Mouse (Mus musculus) small intestine, adult 2 months (tissue): Measurements from ENCODE around the gene Grk3. TPM values are rescaled to one million over a fixed set of nuclear protein-coding genes. Genes with fewer than 3 reads are reported as not detected.

Experiments used
- H3K27ac ChIP-seq: fragments of 200-500 bp; 2 replicates; pipeline ENCODE4 v1.5.1; 2012; ENCODE audit warnings: low read depth, low read length, control low read depth, inconsistent platforms; ENCODE audit not compliant: insufficient read depth
- H3K27me3 ChIP-seq: fragments of 200-500 bp; 2 replicates; pipeline ENCODE4 v1.6.1; 2012; ENCODE audit warnings: mild to moderate bottlenecking, moderate library complexity, low read length, inconsistent platforms; ENCODE audit not compliant: control insufficient read depth, insufficient read depth
- H3K36me3 ChIP-seq: fragments of 200-500 bp; 2 replicates; pipeline ENCODE4 v1.6.1; 2012; ENCODE audit warnings: mild to moderate bottlenecking, low read length, control low read depth, inconsistent platforms; ENCODE audit not compliant: control insufficient read depth, insufficient read depth
- H3K4me1 ChIP-seq: fragments of 200-500 bp; 2 replicates; pipeline ENCODE4 v1.6.1; 2012; ENCODE audit warnings: low read length, inconsistent platforms, mixed read lengths; ENCODE audit not compliant: control insufficient read depth, insufficient read depth, insufficient read length
- H3K4me3 ChIP-seq: fragments of 200-500 bp; 2 replicates; pipeline ENCODE4 v1.5.1; 2012; ENCODE audit warnings: low read depth, mild to moderate bottlenecking, control low read depth, inconsistent platforms, low read length, moderate library complexity
- CTCF ChIP-seq: fragments of 200-500 bp; IDR thresholded peaks from 2 replicates; pipeline ENCODE4 v1.5.1; 2012; ENCODE audit warnings: low read depth, mild to moderate bottlenecking, control low read depth, inconsistent platforms, low read length, moderate library complexity, mixed read lengths; ENCODE audit not compliant: insufficient replicate concordance, insufficient read length; ENCODE audit errors: extremely low read depth
- POLR2A ChIP-seq: fragments of 200-500 bp; IDR thresholded peaks from 2 replicates; pipeline ENCODE4 v1.6.1; 2012; ENCODE audit warnings: low read depth, mild to moderate bottlenecking, control low read depth, inconsistent platforms, low read length, moderate library complexity
- WGBS: fragments of 180-500 bp; shearing (Covaris S2); methylation state at CpG from one replicate; pipeline ENCODE4 v1.1.7; 2018; 5-methylcytosine and 5-hydroxymethylcytosine counted together
- polyA plus RNA-seq: library from polyadenylated mRNA; depleted of rRNA; stranded (reverse); fragments of >200 nt; gene quantifications from 2 replicates; pipeline ENCODE4 v1.2.3, GENCODE M21; 2012

Gene Grk3
- polyA plus RNA-seq, 1 experiment: 4.4 TPM

DNA sequence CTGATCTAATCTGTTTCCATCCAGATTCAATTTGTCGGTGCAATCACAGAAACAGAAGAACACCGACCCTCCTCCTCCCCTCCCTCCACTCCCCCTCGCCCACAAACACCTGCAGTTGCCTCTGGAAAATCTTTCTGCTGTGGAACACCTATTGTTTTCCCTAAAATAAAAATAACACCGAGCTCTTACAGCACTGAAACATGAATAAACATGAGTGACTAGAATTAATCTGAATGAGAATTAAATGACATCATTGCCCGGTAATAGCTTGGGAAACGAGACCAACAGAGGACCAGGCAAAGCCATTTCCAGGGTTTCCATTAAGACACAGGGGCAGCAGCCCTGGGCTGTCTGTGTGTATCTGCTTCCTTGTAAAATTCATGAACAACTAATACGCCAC lies 73.3 kb downstream of the Grk3 start:
- no peak overlapping the region for H3K27ac ChIP-seq
- H3K36me3 ChIP-seq: no peaks in the 10 kb centered on the region
- H3K4me1 ChIP-seq: no peaks in the 10 kb centered on the region
- H3K27me3 ChIP-seq: no peaks in the 10 kb centered on the region
- 82% methylated on average over 7 of the region's 7 CpGs for WGBS
- H3K4me3 ChIP-seq: no peak overlapping the region
- TF ChIP-seq POLR2A (no peak), CTCF (no peak)

DNA sequence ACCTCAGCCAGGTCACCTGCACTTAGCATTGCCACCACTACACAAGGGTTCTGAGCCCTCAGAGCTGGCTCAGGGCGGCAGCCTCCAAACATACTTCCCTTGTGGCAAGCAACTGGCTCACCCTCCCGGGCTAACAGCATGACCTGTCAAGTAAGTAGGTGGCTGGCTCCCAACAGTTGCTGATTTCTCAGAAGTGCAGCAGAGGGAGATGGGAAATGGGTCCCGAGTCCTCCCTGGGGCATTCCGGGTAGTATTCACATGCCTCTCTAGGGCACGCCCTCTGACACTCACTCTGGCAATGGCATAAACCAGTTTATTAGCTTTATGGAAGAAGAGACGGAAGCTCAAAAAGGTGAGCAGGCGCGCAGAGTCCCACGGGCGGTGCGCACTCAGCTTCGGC lies 74.6 kb downstream of the Grk3 start:
- TF ChIP-seq CTCF (no peak), POLR2A (no peak)
- H3K36me3 ChIP-seq: no peaks in the 10 kb centered on the region
- whole genome bisulfite sequencing: 92% methylated on average over 12 of the region's 12 CpGs
- no peaks in the 10 kb centered on the region for H3K27me3 ChIP-seq
- H3K4me3 ChIP-seq: no peak overlapping the region
- no peaks in the 10 kb centered on the region for H3K4me1 ChIP-seq
- H3K27ac ChIP-seq: no peak overlapping the region

DNA sequence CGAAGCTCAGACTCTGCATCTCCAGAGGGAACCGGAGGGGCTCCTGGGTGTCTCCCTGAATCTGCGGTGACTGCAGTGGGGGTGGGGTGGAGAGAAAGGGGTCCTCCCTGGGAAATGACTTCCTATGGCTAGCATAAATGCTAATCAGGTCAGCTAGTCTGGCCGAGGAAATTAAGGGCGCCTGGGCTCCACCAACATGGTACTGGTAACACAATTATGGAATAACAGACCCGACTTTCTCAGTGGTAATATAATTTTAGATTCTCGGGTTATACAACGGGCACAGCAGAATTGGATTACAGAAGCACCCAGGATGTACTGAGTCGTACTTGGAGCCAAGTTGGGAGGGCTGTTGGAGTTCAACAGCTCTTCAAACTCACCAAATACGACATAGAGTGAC lies 79.0 kb downstream of the Grk3 start:
- WGBS: 89% methylated on average over 10 of the region's 10 CpGs
- no peak overlapping the region for H3K27ac ChIP-seq
- no peaks in the 10 kb centered on the region for H3K4me1 ChIP-seq
- TF ChIP-seq CTCF (no peak), POLR2A (no peak)
- no peaks in the 10 kb centered on the region for H3K36me3 ChIP-seq
- H3K27me3 ChIP-seq: no peaks in the 10 kb centered on the region
- H3K4me3 ChIP-seq: no peak overlapping the region

DNA sequence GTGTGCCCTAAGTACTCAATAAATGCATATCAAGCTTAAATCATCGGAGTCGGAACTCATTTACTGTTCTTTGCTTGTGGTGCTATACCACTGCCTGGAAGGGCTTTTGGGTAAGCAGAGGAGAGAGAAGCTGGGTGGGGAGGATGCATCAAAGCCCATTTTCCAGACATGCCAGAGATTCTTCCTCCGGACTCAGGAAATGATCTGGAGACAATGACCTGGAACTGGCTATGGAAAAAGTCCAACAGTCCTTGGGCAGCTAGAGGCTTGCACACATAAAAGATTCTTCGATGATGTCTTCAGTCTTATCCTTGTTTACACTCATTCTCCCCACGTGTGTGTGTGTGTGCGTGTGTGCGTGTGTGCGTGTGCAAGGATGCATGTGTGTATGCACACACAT lies 80.2 kb downstream of the Grk3 start:
- no peaks in the 10 kb centered on the region for H3K4me1 ChIP-seq
- H3K27me3 ChIP-seq: no peaks in the 10 kb centered on the region
- WGBS: 87% methylated on average over 8 of the region's 8 CpGs
- no peak overlapping the region for H3K27ac ChIP-seq
- H3K36me3 ChIP-seq: no peaks in the 10 kb centered on the region
- no peak overlapping the region for H3K4me3 ChIP-seq
- no peak for TF ChIP-seq CTCF
- TF ChIP-seq POLR2A: no peak

DNA sequence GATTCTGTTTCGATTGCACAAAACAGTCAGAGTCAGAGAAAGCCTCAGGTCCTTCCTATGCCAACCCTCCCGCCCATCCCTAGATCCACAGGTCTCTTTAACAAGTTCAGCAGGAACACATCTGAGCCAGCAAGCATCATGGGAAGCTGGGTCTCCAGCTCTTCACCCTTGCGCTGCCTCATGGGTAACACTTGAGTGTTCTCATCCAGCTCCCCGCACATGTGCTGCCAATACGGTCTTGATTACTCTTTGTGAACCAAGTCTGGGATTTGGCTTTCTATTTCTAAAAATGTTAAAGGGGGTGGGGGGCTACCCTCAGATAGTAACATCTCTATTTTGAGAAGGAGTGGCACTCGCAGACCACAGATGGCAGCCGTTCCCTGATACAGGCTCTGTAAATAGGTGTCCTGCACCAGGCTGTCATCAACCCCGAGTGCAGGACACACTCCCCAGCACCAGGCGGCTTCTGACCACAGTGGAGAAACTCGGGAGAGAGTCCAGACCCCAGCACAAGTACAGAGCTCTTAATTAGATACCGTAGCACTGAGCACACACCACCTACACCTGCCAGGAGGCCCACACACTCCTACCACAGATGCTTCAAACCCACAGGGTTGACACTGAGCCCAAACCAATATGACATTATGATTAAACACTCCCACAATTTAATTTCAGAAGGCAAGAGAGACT lies 82.6 kb downstream of the Grk3 start:
- TF ChIP-seq POLR2A: no peak
- no peak for TF ChIP-seq CTCF
- H3K27ac ChIP-seq: no peak overlapping the region
- 80% methylated on average over 11 of the region's 11 CpGs for WGBS
- no peaks in the 10 kb centered on the region for H3K4me1 ChIP-seq
- H3K36me3 ChIP-seq: no peaks in the 10 kb centered on the region
- no peak overlapping the region for H3K4me3 ChIP-seq
- no peaks in the 10 kb centered on the region for H3K27me3 ChIP-seq

DNA sequence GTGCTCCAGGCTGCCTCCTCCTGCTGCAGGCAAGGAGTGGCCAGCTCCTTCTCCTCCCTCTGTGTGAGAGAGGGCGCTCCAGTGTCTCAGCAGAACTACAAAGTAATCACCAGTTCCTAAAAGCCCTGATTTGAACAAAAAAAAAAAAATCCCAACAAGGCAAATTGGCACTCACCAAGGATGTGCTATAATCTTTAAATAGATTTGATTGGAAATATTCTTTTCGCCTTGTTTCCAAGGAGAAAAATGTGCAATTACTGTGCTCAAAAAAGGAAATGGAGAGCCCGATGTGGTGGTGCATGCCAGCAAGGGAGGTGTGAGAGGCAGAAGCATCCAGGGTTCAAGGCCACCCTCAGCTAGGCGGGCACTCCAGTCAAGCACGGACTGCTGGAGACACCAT lies 83.7 kb downstream of the Grk3 start:
- H3K27me3 ChIP-seq: no peaks in the 10 kb centered on the region
- no peaks in the 10 kb centered on the region for H3K4me1 ChIP-seq
- TF ChIP-seq CTCF: no peak
- no peak for TF ChIP-seq POLR2A
- H3K27ac ChIP-seq: no peak overlapping the region
- H3K4me3 ChIP-seq: no peak overlapping the region
- H3K36me3 ChIP-seq: no peaks in the 10 kb centered on the region
- WGBS: 84% methylated on average over 5 of the region's 5 CpGs

DNA sequence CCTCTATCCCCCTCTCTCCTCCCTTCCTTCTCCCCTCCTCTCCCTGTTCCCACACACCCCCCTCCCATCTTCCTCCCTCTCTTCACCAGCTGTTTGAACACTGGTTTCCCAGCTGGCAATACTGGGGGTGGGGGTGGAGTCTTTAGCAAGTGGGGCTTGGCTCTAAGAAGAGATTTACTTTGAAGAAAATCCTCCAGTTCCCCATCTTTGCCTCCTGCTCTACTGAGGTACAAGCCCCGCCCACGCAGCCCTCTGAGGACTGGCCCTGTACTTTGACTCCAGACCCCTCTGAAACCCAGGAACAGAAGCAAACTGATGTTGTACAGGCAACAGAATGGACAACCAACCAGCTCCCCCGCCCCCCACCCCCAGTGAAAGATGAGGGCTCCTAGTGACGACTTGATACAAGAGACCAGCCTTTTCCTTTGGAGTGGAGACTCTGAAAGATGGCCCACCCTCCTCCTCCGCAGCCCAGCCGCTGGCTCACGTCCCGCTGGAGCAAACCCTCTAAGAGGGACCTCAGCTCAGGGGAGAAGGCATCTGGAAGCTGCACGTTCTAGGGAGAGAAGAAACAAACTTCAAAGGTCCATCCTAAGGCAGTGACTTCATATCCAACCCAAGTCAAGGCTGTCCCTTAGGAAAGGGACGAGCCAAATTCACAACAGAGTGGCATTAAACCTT lies 87.2 kb downstream of the Grk3 start:
- Histone ChIP-seq H3K27me3 (no peaks in the 10 kb centered on the region), H3K27ac (no peak overlapping the region), H3K4me3 (no peak overlapping the region), H3K36me3 (no peaks in the 10 kb centered on the region), H3K4me1 (peaks cover 3% of the 10 kb centered on the region; the same call in 1 of the 2 replicates)
- no peak for TF ChIP-seq CTCF
- no peak for TF ChIP-seq POLR2A
- WGBS: 61% methylated on average over 10 of the region's 10 CpGs
